Mouse (Mus musculus) lung, embryonic 14.5 days (tissue): ENCODE data around the gene Cyfip2. TPM values are rescaled to one million over a fixed set of nuclear protein-coding genes. Genes with fewer than 3 reads are reported as not detected.

Source experiments
- ATAC-seq: fragments of 200-750 bp; cut with Nextera tagmentation; 2 replicates; pipeline ENCODE4 v1.8.0; 2017; ENCODE audit warnings: mild to moderate bottlenecking, moderate TSS enrichment, moderate library complexity; ENCODE audit not compliant: insufficient read depth
- DNase-seq: peaks from one replicate; pipeline ENCODE4 v3.0.0-alpha.2; 2015
- H3K27ac ChIP-seq: fragments of 300-500 bp; sonication (generic); 2 replicates; pipeline ENCODE4 v1.5.1; 2014; ENCODE audit warnings: low read depth, mild to moderate bottlenecking, moderate library complexity
- H3K27me3 ChIP-seq: fragments of 300-500 bp; sonication (generic); 2 replicates; pipeline ENCODE4 v1.6.1; 2014; ENCODE audit warnings: low read length, control low read depth; ENCODE audit not compliant: insufficient read depth
- H3K36me3 ChIP-seq: fragments of 300-500 bp; sonication (generic); 2 replicates; pipeline ENCODE4 v1.6.1; 2014; ENCODE audit warnings: control low read depth; ENCODE audit not compliant: insufficient read depth
- H3K4me1 ChIP-seq: fragments of 300-500 bp; sonication (generic); 2 replicates; pipeline ENCODE4 v1.6.1; 2014; ENCODE audit warnings: antibody characterized with exemption, control low read depth; ENCODE audit not compliant: insufficient read depth
- H3K4me2 ChIP-seq: fragments of 300-500 bp; sonication (generic); 2 replicates; pipeline ENCODE4 v1.6.1; 2014; ENCODE audit warnings: mild to moderate bottlenecking
- H3K4me3 ChIP-seq: fragments of 300-500 bp; sonication (generic); 2 replicates; pipeline ENCODE4 v1.5.1; 2014; ENCODE audit warnings: low read depth, low read length
- H3K9ac ChIP-seq: fragments of 300-500 bp; sonication (generic); 2 replicates; pipeline ENCODE4 v1.6.1; 2014
- H3K9me3 ChIP-seq: fragments of 300-500 bp; sonication (generic); 2 replicates; pipeline ENCODE4 v1.6.1; 2016; ENCODE audit warnings: low read depth, low read length, control low read depth
- CTCF ChIP-seq: IDR thresholded peaks from 2 replicates; pipeline ENCODE4 v1.5.1; 2016; ENCODE audit warnings: antibody characterized with exemption, low read depth
- WGBS: fragments of 180-500 bp; shearing (Covaris S2); extraction: QIAGEN DNeasy Blood & Tissue Kit; methylation state at CpG from one replicate; pipeline ENCODE4 v1.1.7; 2014; 5-methylcytosine and 5-hydroxymethylcytosine counted together
- polyA plus RNA-seq: library from polyadenylated mRNA; unstranded; fragments of >200 nt; fragmentation: Nextera tagmentation; extraction: Ambion mirVana; gene quantifications from 2 replicates; pipeline ENCODE4 v1.2.1, GENCODE M21; 2014

Gene Cyfip2
- polyA plus RNA-seq, 1 experiment from 2014 or later, result 6.1 TPM

GRCm38 (mm10) chr11:46299901-46300300 lies 12.8 kb downstream of the Cyfip2 start:
- no peak for ATAC-seq
- no peak overlapping the region for H3K9ac ChIP-seq
- H3K4me3 ChIP-seq, result no peak overlapping the region
- 71% methylated on average over 6 of the region's 6 CpGs for WGBS
- H3K27ac ChIP-seq, result no peak overlapping the region
- DNase-seq, result no peak
- H3K9me3 ChIP-seq, result no peaks in the 10 kb centered on the region
- no peaks in the 10 kb centered on the region for H3K27me3 ChIP-seq
- TF ChIP-seq CTCF, result no peak
- H3K4me1 ChIP-seq, result no peaks in the 10 kb centered on the region
- H3K4me2 ChIP-seq, result no peak overlapping the region
- no peaks in the 10 kb centered on the region for H3K36me3 ChIP-seq

- ATAC-seq (no peak), DNase-seq (peak; percentile 17)
- Histone ChIP-seq H3K4me1 (no peaks in the 10 kb centered on the region), H3K9me3 (no peaks in the 10 kb centered on the region), H3K36me3 (no peaks in the 10 kb centered on the region), H3K9ac (no peak overlapping the region), H3K4me3 (no peak overlapping the region), H3K4me2 (no peak overlapping the region), H3K27me3 (no peaks in the 10 kb centered on the region), H3K27ac (no peak overlapping the region; the same call in 1 of the 2 replicates)
- WGBS, result 47% methylated on average over 13 of the region's 13 CpGs
- no peak for TF ChIP-seq CTCF
Observed at GRCm38 (mm10) chr11:46298889-46299785, 13.5 kb downstream of the Cyfip2 start.

GRCm38 (mm10) chr11:46294390-46294789 lies 18.3 kb downstream of the Cyfip2 start:
- ATAC-seq, result no peak

GRCm38 (mm10) chr11:46293491-46293890 lies 19.2 kb downstream of the Cyfip2 start:
- Histone ChIP-seq H3K27ac (no peak overlapping the region), H3K9ac (no peak overlapping the region), H3K36me3 (no peaks in the 10 kb centered on the region), H3K9me3 (no peaks in the 10 kb centered on the region), H3K4me2 (no peak overlapping the region), H3K27me3 (no peaks in the 10 kb centered on the region), H3K4me3 (no peak overlapping the region), H3K4me1 (no peaks in the 10 kb centered on the region)
- DNase-seq, result no peak
- TF ChIP-seq CTCF, result no peak
- ATAC-seq, result no peak
- WGBS, result 87% methylated on average over 5 of the region's 5 CpGs

More at GRCm38 (mm10) chr11:46294390-46294789, 18.3 kb downstream of the Cyfip2 start:
- Histone ChIP-seq H3K4me3 (no peak overlapping the region), H3K9ac (no peak overlapping the region), H3K4me2 (no peak overlapping the region), H3K4me1 (no peaks in the 10 kb centered on the region), H3K9me3 (no peaks in the 10 kb centered on the region), H3K27me3 (no peaks in the 10 kb centered on the region), H3K36me3 (no peaks in the 10 kb centered on the region), H3K27ac (no peak overlapping the region)
- no peak for TF ChIP-seq CTCF
- WGBS, result 85% methylated on average over 11 of the region's 11 CpGs
- no peak for DNase-seq

GRCm38 (mm10) chr11:46290988-46291405 lies 21.7 kb downstream of the Cyfip2 start:
- DNase-seq (no peak), ATAC-seq (0 out of 2 replicates have a peak, but pooled peaks have one; percentile 35)
- 18% methylated on average over 10 of the region's 10 CpGs for WGBS
- Histone ChIP-seq H3K4me1 (no peaks in the 10 kb centered on the region), H3K36me3 (no peaks in the 10 kb centered on the region), H3K9me3 (no peaks in the 10 kb centered on the region), H3K27ac (no peak overlapping the region), H3K27me3 (no peaks in the 10 kb centered on the region), H3K4me3 (no peak overlapping the region), H3K9ac (no peak overlapping the region), H3K4me2 (no peak overlapping the region)
- no peak; the same call in 1 of the 2 replicates for TF ChIP-seq CTCF

GRCm38 (mm10) chr11:46289561-46289960 lies 23.1 kb downstream of the Cyfip2 start:
- no peaks in the 10 kb centered on the region for H3K27me3 ChIP-seq
- no peak overlapping the region for H3K27ac ChIP-seq
- no peak for TF ChIP-seq CTCF
- 90% methylated on average over 9 of the region's 9 CpGs for WGBS
- no peak overlapping the region for H3K9ac ChIP-seq
- H3K36me3 ChIP-seq, result no peaks in the 10 kb centered on the region
- DNase-seq (no peak), ATAC-seq (no peak)
- H3K4me3 ChIP-seq, result no peak overlapping the region
- no peaks in the 10 kb centered on the region for H3K9me3 ChIP-seq
- no peaks in the 10 kb centered on the region for H3K4me1 ChIP-seq
- no peak overlapping the region for H3K4me2 ChIP-seq

GRCm38 (mm10) chr11:46289022-46289421 lies 23.6 kb downstream of the Cyfip2 start:
- 83% methylated on average over 4 of the region's 4 CpGs for WGBS
- no peak for TF ChIP-seq CTCF
- H3K36me3 ChIP-seq, result no peaks in the 10 kb centered on the region
- H3K4me1 ChIP-seq, result no peaks in the 10 kb centered on the region
- H3K27ac ChIP-seq, result no peak overlapping the region
- DNase-seq (no peak), ATAC-seq (no peak)
- no peak overlapping the region for H3K9ac ChIP-seq
- no peaks in the 10 kb centered on the region for H3K27me3 ChIP-seq
- no peak overlapping the region for H3K4me2 ChIP-seq
- no peaks in the 10 kb centered on the region for H3K9me3 ChIP-seq
- no peak overlapping the region for H3K4me3 ChIP-seq
